Mouse (Mus musculus): Measurements from ENCODE around the gene Prkcd. TPM values are rescaled to one million over a fixed set of nuclear protein-coding genes. Genes with fewer than 3 reads are reported as not detected.
A peak's percentile ranks its signal among the peaks of the same experiment; 100 is the strongest.

Prkcd gene
- polyA plus RNA-seq, 1 experiment from 2014 or later, result 50.6 TPM

GRCm38 (mm10) chr14:30548131-30548720 is 77.8 kb downstream of the Prkcd start, which contains the start of gene Tkt:
Gene Tkt, plus strand, starts transcription at chr14:30548359.
- Histone ChIP-seq H3K4me3 (replicated peaks) (peak within 1 kb of the TSS; percentile 65), H3K27ac (peak within 1 kb of the TSS; percentile 89), H3K9ac (peak within 1 kb of the TSS; percentile 68), H3K4me2 (peak within 1 kb of the TSS; percentile 86), H3K27me3 (no peaks in the 10 kb centered on the region), H3K4me1 (peaks cover 35% of the 10 kb centered on the region), H3K36me3 (0 out of 2 replicates have a peak, but pooled peaks cover 4% of the 10 kb centered on the region), H3K9me3 (replicated peaks) (no peaks in the 10 kb centered on the region)
- ATAC-seq (replicated peaks; ENCODE audit: low FRiP score), result peak; percentile 12
- WGBS, result 28% methylated on average over 8 of the region's 8 CpGs

Small RNA genes lying within 50 kb of the gene (microRNA-seq; reads per million reads assigned to microRNA genes)
- gene Mir3076, result 1.9 reads per million, percentile 9 among the genes with 10 or more reads in this experiment

Other genes starting within 250 kb of the Prkcd start
- 26.9 and 30.0 TPM in 2 replicates for gene Dcp1a, start 146.7 kb downstream of the Prkcd start, polyA plus RNA-seq (2015; fragmentation: Nextera tagmentation; extraction: Ambion mirVana)
- 3.2 and 3.3 TPM in 2 replicates for gene Cacna1d, start 134.8 kb downstream of the Prkcd start, polyA plus RNA-seq (2015; fragmentation: Nextera tagmentation; extraction: Ambion mirVana)
- 275 and 297 TPM in 2 replicates for gene Tkt, start 77.9 kb downstream of the Prkcd start, polyA plus RNA-seq (2015; fragmentation: Nextera tagmentation; extraction: Ambion mirVana)
- gene Rft1, start 28.1 kb upstream of the Prkcd start, polyA plus RNA-seq (2015; fragmentation: Nextera tagmentation; extraction: Ambion mirVana), result 18.8 and 20.2 TPM in 2 replicates
- gene Sfmbt1, start 88.6 kb upstream of the Prkcd start, polyA plus RNA-seq (2015; fragmentation: Nextera tagmentation; extraction: Ambion mirVana), result 14.7 and 15.0 TPM in 2 replicates
- gene Tmem110, start 199.4 kb upstream of the Prkcd start, polyA plus RNA-seq (2015; fragmentation: Nextera tagmentation; extraction: Ambion mirVana), result 25.8 and 26.3 TPM in 2 replicates

Data from kidney, embryonic 15.5 days (tissue).